Mouse (Mus musculus): ENCODE measurements at regions not wholly inside any gene's neighbourhood (a gene's known extent, or its start where the extent isn't known, plus 50 kb on each side); places are given as distances from the start of the nearest gene placed in this dataset.
"Not testable (repeated sequence)": the region's sequence is repeated elsewhere in the genome, so short reads cannot be mapped to it uniquely, and the experiment has no call there.

DNA sequence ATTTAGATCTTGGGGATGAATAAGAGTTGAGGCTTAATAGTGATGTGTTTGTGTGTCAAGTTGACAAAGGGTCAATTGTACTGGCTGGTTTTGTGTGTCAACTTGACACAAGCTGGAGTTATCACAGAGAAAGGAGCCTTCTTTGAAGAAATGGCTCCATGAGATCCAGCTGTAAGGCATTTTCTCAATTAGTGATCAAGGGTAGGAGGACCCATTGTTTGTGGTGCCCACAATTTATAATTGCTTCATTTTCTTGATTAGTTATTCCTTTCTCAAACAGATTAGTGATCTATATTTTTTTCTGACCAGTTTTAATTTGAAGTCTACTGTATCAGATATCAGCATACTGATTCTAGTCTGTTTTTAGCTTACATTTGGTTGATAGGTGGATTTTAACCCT is 313.5 kb upstream of the Nectin3 start:
- DNase-seq (ENCODE audit: low spot score in 2 of 2) = not testable (repeated sequence)

GRCm38 (mm10) chr16:46807476-46807875 is 309.2 kb upstream of the Nectin3 start:
- DNase-seq (ENCODE audit: low spot score in 2 of 2) = no peak

DNA sequence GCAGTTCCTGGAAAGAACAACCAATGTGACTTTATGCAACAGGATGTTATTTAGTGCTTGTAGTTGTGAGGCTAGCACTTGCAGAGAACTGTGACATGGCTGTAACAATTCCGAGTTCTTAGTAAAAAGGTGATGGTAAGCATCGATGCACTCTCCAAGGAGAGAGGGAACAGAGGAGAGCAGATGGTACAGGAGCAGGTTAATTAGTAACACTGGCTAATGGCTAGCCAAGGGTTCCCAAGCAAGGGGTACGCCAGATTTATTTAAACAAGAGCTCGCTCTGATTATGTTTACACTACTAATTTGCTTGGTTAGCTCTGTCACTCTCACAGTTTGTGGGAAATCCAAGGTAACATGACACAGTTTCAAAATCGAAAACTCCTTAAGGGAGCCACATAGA is 278.0 kb upstream of the Nectin3 start:
- no peak for DNase-seq (ENCODE audit: low spot score in 2 of 2)

DNA sequence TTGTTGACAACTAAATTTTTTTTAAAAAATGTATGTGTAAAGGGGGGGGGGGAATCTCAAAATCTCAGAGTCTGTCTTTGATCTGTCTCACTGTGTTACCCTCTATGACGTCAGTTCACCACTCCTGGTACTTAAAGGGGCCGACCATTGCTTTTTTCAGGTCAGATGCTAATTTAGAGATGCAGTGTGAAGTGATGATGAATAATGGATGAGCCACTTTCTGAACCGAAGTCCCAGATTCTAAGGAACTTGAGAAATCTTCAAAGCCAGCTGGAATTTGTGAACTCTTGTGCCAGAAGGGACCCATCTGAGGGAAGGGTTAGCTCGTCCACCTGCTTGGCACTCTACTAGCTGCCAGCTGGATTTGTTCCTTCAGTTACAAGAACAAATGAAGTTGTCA is 271.1 kb upstream of the Nectin3 start:
- DNase-seq (ENCODE audit: low spot score in 2 of 2) = peak in 1 of 2 experiments; percentile 4

GRCm38 (mm10) chr16:46768376-46768775 is 270.1 kb upstream of the Nectin3 start:
- DNase-seq (ENCODE audit: low spot score in 2 of 2) = no peak

DNA sequence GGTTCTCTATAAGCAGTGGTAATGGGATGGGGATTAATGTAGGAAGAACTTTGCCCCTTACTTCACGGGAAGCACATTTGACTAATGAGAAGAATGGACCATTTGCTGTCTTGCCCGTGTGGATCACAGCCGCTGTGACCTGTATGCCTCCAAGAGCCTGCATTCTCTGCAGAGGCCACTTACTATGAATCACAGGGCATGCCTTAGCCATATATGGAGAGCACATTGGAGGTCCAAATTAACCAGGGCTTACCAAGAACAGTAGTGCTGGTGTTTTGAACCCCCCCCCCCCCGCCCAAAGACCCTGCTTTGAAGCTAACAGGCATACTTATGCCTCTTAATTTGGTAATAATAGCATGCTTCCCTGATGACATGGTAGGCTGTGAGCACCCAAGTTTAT is 236.8 kb upstream of the Nectin3 start:
- no peak for DNase-seq (ENCODE audit: low spot score in 2 of 2)

DNA sequence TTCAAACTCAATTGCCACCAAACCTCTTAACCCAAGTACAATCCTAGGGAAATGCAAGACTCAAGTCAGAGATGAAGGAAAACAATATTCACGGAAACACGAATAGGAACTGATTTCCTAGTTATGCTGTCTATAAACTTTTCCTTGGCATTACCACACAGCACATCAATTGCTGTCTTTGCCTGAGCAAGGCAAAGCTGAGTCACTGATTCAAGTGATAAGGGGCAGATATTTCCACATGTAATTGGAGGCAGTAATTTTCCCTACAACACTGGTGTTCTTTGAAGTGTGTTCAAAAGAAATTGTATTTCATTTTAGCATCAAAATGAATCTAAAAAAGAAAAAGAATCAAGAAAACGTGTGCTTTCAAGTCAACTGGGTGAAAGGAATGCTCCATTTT is 230.1 kb upstream of the Nectin3 start:
- no peak for DNase-seq (ENCODE audit: low spot score in 2 of 2)

DNA sequence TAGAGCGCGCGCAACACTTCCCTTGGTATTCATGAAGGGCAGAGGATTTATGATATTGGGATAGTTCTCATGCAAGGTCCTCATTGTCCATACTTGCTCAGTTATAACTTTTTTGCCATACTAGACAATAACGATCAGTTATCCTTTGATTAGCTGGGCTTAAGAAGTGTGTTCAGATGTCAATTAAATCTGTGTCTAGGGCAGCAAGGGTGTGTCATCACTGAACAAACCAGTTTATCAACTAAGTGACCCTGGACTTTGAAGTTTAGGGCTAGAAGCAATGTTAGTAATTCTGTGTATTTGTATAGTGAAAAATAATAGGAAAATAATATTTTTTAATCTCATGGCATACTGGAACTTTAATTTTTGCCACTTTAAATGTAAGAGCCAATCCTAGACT is 225.3 kb upstream of the Nectin3 start:
- no peak for DNase-seq (ENCODE audit: low spot score in 2 of 2)

DNA sequence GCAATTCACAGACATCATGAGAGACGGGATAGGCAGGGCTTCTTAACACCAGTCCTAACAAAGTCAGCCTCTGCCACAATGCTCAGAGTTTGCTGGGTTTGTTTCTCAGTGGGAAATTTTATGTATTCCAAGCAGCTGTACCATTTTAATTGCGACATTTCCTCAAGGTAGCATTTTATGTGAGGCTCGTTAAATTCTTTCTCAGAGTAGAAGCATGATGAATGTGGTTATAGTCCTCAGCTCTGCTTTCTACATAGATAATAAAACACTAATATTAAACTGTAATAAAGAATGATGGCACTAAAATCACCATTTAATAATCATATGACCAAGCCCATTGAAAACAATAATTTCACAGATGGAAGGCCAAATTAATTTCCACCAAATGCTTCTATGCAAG is 181.5 kb upstream of the Nectin3 start:
- no peak for DNase-seq (ENCODE audit: low spot score in 2 of 2)

GRCm38 (mm10) chr16:46669590-46669989 is 171.3 kb upstream of the Nectin3 start:
- no peak for DNase-seq (ENCODE audit: low spot score in 2 of 2)

GRCm38 (mm10) chr16:46665566-46665965 is 167.2 kb upstream of the Nectin3 start:
- DNase-seq (ENCODE audit: low spot score in 2 of 2) = no peak

- no peak for DNase-seq (ENCODE audit: low spot score in 2 of 2)
Observed at GRCm38 (mm10) chr16:46663008-46663407, 164.7 kb upstream of the Nectin3 start.

- DNase-seq (ENCODE audit: low spot score in 2 of 2) = no peak
Observed at GRCm38 (mm10) chr16:46655041-46655440, 156.7 kb upstream of the Nectin3 start.

GRCm38 (mm10) chr16:46625807-46626206 is 127.5 kb upstream of the Nectin3 start:
- no peak for DNase-seq (ENCODE audit: low spot score in 2 of 2)

GRCm38 (mm10) chr16:46623246-46623645 is 124.9 kb upstream of the Nectin3 start:
- DNase-seq (ENCODE audit: low spot score in 2 of 2) = no peak

DNA sequence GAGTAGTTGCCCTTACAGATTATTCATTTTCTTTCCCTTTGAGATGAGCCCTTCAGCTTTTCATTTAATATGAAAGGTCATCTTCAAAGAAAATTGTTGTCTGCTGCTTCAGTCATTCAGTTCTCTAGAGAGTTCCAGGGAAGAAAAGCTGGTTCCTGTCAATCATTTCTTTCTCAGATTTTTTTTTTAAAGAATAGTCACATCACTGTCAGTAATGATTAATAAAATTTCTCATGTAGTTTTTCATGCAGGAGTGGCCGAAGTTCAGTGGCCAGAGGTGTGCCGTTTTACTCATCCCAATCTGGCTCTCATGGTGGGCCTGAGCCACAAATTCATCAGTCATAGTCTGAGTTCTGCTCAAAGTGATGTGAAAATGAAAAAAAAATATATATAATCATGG is 121.5 kb upstream of the Nectin3 start:
- no peak for DNase-seq (ENCODE audit: low spot score in 2 of 2)

GRCm38 (mm10) chr16:46617544-46618335 is 119.4 kb upstream of the Nectin3 start:
- DNase-seq (ENCODE audit: low spot score in 2 of 2) = peak in 1 of 2 experiments; percentile 4

GRCm38 (mm10) chr16:46616606-46617005 is 118.3 kb upstream of the Nectin3 start:
- no peak for DNase-seq (ENCODE audit: low spot score in 2 of 2)

DNA sequence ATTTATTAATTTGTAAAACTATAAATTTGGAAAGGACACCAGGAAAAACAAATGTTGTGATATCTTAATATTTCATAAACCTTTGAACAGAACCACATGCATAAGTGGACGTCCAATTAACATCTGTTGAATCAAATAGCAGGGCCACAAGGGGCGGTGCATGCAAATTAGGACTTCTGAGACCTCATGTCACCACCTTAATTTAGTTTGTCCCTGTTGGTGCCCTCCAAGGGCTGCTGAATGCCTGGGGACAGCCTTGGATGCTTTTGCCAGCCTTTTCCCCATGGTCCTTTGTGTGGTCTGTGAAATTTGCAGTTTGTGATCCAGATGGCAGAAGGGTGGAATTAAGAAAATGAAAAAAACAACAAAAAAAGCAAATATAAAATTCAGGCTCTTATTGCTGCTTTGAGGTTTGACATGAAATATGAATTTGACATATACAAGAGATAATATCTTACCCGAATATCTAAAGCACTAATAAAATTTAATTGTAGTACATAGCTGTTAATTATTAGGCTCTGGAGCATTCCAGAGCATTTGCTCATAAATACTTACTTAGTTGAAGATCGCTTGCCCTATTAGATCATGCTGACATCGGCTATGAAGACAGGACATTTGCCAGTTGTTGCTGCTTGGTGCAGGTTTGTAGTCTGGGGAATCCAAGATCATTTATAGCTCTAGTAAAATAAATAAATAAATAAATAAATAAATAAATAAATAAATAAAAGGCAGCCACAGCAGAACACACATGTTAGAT is 114.9 kb upstream of the Nectin3 start:
- DNase-seq (ENCODE audit: low spot score in 2 of 2) = no peak

- DNase-seq (ENCODE audit: low spot score in 2 of 2) = no peak
Observed at GRCm38 (mm10) chr16:46605879-46606203, 107.5 kb upstream of the Nectin3 start.

GRCm38 (mm10) chr16:46605001-46605878 is 106.9 kb upstream of the Nectin3 start:
- no peak for DNase-seq (ENCODE audit: low spot score in 2 of 2)
